9 mouse cellular contexts compared by ENCODE assay signal in the genomic region with DNA sequence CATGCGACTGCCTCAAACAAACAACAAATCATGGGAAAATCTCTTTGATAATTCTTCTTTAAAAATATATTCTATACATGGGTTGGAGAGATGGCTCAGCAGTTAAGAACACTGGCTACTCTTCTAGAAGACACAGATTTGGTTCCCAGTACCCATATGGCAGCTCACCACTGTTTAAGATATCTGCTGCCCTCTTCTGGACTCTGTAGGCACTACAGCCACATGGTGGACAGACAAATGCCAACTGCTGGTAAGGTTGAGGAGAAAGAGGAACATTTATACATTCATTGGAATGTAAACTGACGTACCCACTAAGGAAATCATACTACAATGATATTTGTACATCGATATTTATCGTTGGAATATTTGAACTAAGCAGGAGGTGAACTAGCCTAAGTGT. TPM values are rescaled to one million over a fixed set of nuclear protein-coding genes. Genes with fewer than 3 reads are reported as not detected.
DNase-seq lines count a peak whose midpoint lies in the region; ATAC-seq and TF ChIP-seq lines count a peak whose summit lies in the region.
"Had no signal": no experiment of that assay in that cellular context is flagged by ENCODE, and none has a peak within 500 bp of the region (broad histone marks: within the 10 kb centered on the region; RNA-seq: fewer than 3 reads in every experiment).

No protein-coding gene starts in this region.

- H3K4me1 ChIP-seq in kidney, embryonic 14.5 days (ENCODE audit: control insufficient read depth, insufficient read depth, low read length) = no peaks in the 10 kb centered on the region
- no peaks in the 10 kb centered on the region for H3K4me1 ChIP-seq in MEL (ENCODE audit: control insufficient read depth in 1 of 2, insufficient read depth in 2 of 2, low read length in 2 of 2)
- H3K4me1 ChIP-seq: heart, embryonic 13.5 days had no signal

- ATAC-seq in kidney, embryonic 14.5 days (ENCODE audit: low FRiP score, low TSS enrichment) = no peak

- peak; percentile 64 for TF ChIP-seq RAD21 in MEL (IDR thresholded peaks at IDR 0.05; ENCODE audit: low read depth, low read length)

- TF ChIP-seq CTCF in MEL (IDR thresholded peaks at IDR 0.05 in 2 of 3, conservative IDR thresholded peaks at IDR 0.05 in 1 of 3; ENCODE audit: control insufficient read depth in 1 of 3, insufficient read depth in 1 of 3, low read depth in 2 of 3, low read length in 3 of 3, poor library complexity in 1 of 3, severe bottlenecking in 1 of 3) = peak; percentile 51 to 60 (median 54)

- intact Hi-C loops in gastrocnemius, postnatal 36 days (cut with DNase I) = no loop called here

- TF ChIP-seq POLR2A in MEL (IDR thresholded peaks at IDR 0.05; ENCODE audit: control insufficient read depth in 1 of 2, insufficient read depth in 1 of 2, low read depth in 1 of 2, low read length in 2 of 2, poor library complexity in 1 of 2) = no peak

- peak; percentile 25 for DNase-seq in kidney, adult 18-20 months
- peak; percentile 70 for DNase-seq in MEL (ENCODE audit: low read depth, low spot score)
- peak; percentile 62 for DNase-seq in induced T-regulatory cell, adult 2 months (ENCODE audit: low read depth)
- DNase-seq in spleen, postnatal 4 days (ENCODE audit: low spot score in 2 of 2) = peak; percentile 54 to 70
- no peak for DNase-seq in left cerebral cortex, adult 9 months (ENCODE audit: low spot score in 2 of 2)
- DNase-seq in cerebellum, adult 11 months = no peak
- no peak for DNase-seq in gastrocnemius, postnatal 36 days

- H3K4me2 ChIP-seq in kidney, embryonic 14.5 days (replicated peaks; ENCODE audit: low read depth, low read length) = no peak overlapping the region
- H3K4me2 ChIP-seq: heart, embryonic 13.5 days had no signal

- no peak for TF ChIP-seq EP300 in MEL (IDR thresholded peaks at IDR 0.05; ENCODE audit: low read depth in 1 of 2, low read length in 2 of 2)

- no peak overlapping the region for H3K9ac ChIP-seq in kidney, embryonic 14.5 days (ENCODE audit: low read depth, low read length)
- no peak overlapping the region for H3K9ac ChIP-seq in MEL (ENCODE audit: control insufficient read depth, low read depth, low read length, poor library complexity, severe bottlenecking)
- H3K9ac ChIP-seq: heart, embryonic 13.5 days had no signal

- 57% methylated on average over 4 of the region's 4 CpGs for WGBS in kidney, embryonic 14.5 days

- no peak overlapping the region for H3K4me3 ChIP-seq in kidney, embryonic 14.5 days (ENCODE audit: low read length)
- no peak overlapping the region for H3K4me3 ChIP-seq in MEL (ENCODE audit: control insufficient read depth in 1 of 2, insufficient read depth in 1 of 2, low read depth in 2 of 2, low read length in 2 of 2)
- H3K4me3 ChIP-seq: heart, embryonic 13.5 days had no signal

- H3K9me3 ChIP-seq in kidney, embryonic 14.5 days (ENCODE audit: control insufficient read depth, low read length) = no peaks in the 10 kb centered on the region
- H3K9me3 ChIP-seq in MEL (replicated peaks; ENCODE audit: insufficient read depth, low read length) = no peaks in the 10 kb centered on the region
- H3K9me3 ChIP-seq: heart, embryonic 13.5 days had no signal

- H3K36me3 ChIP-seq in kidney, embryonic 14.5 days (ENCODE audit: control insufficient read depth, insufficient read depth, low read length) = no peaks in the 10 kb centered on the region
- H3K36me3 ChIP-seq in MEL (ENCODE audit: control insufficient read depth in 1 of 2, insufficient read depth in 2 of 2, low read length in 2 of 2) = no peaks in the 10 kb centered on the region
- H3K36me3 ChIP-seq: heart, embryonic 13.5 days had no signal

- H3K27ac ChIP-seq in kidney, embryonic 14.5 days (ENCODE audit: low read depth, low read length) = no peak overlapping the region
- H3K27ac ChIP-seq in MEL (ENCODE audit: control insufficient read depth, low read depth, low read length) = no peak overlapping the region
- H3K27ac ChIP-seq: heart, embryonic 13.5 days had no signal

- no peaks in the 10 kb centered on the region for H3K27me3 ChIP-seq in kidney, embryonic 14.5 days (ENCODE audit: control insufficient read depth, insufficient read depth, low read length)
- no peaks in the 10 kb centered on the region for H3K27me3 ChIP-seq in MEL (ENCODE audit: control insufficient read depth in 1 of 2, insufficient read depth in 2 of 2, low read length in 2 of 2)
- H3K27me3 ChIP-seq: heart, embryonic 13.5 days had no signal

- no peaks in the 10 kb centered on the region for H3K79me2 ChIP-seq in MEL (ENCODE audit: control insufficient read depth, insufficient read depth, low read length, poor library complexity)

TF ChIP-seq in MEL, 35 proteins besides CTCF, POLR2A, EP300 and RAD21:
- no peak for TF ChIP-seq MYB (IDR thresholded peaks at IDR 0.05; ENCODE audit: low read depth, low read length)
- TF ChIP-seq SMC3 (IDR thresholded peaks at IDR 0.05; ENCODE audit: low read depth, low read length) = peak; percentile 58
- peak; percentile 61 for TF ChIP-seq ZC3H11A (IDR thresholded peaks at IDR 0.05; ENCODE audit: low read depth, low read length)

RNA-seq across cellular contexts. Expression of a gene that starts 36.7 kb away (rescaled TPM):
- 84.1 and 110 TPM in 2 replicates for polyA plus RNA-seq in kidney, embryonic 14.5 days (2014; fragmentation: Nextera tagmentation; extraction: Ambion mirVana)
- 24.2 and 24.4 TPM in 2 replicates for total RNA-seq in MEL (2012; rRNA removed)
- polyA plus RNA-seq in MEL (2012; ENCODE audit: insufficient read depth in 1 of 2, insufficient read length in 2 of 2, low read depth in 1 of 2, low replicate concordance in 2 of 2, missing spikeins in 1 of 2) = 100 to 1,000 TPM in 1 of 2 experiments, 10 to 100 TPM in 1; 43.0 to 574 TPM
- total RNA-seq in gastrocnemius, postnatal 36 days (2021) = 10 to 100 TPM; 16.4 to 24.1 TPM

Comparison
In these comparisons a context has a peak if more than half of its experiments do, and no peak if none do; other contexts are left out.
1. DNase-seq: peak in kidney, adult 18-20 months (single experiment), MEL (single experiment), induced T-regulatory cell, adult 2 months (single experiment) and spleen, postnatal 4 days (2 of 2); none in left cerebral cortex, adult 9 months (0 of 2), cerebellum, adult 11 months (single experiment) and gastrocnemius, postnatal 36 days (0 of 2).